Mouse (Mus musculus) limb, embryonic 12.5 days (tissue): ENCODE results near the gene Prl2c3. TPM values are rescaled to one million over a fixed set of nuclear protein-coding genes. Genes with fewer than 3 reads are reported as not detected.
"Not testable (repeated sequence)": the region's sequence is repeated elsewhere in the genome, so short reads cannot be mapped to it uniquely, and the experiment has no call there.

ENCODE experiments used
- ATAC-seq: fragments of 200-750 bp; cut with Nextera tagmentation; 2 replicates; pipeline ENCODE4 v1.8.0; 2017; ENCODE audit warnings: low read depth, moderate TSS enrichment; ENCODE audit not compliant: insufficient number of reproducible peaks, insufficient read depth, low FRiP score, low TSS enrichment
- H3K27ac ChIP-seq: fragments of 300-500 bp; sonication (generic); 2 replicates; pipeline ENCODE4 v1.5.1; 2016; ENCODE audit warnings: mild to moderate bottlenecking, moderate library complexity
- H3K27me3 ChIP-seq: fragments of 300-500 bp; sonication (generic); 2 replicates; pipeline ENCODE4 v1.6.1; 2016; ENCODE audit warnings: mild to moderate bottlenecking, moderate library complexity
- H3K36me3 ChIP-seq: fragments of 300-500 bp; sonication (generic); 2 replicates; pipeline ENCODE4 v1.6.1; 2016; ENCODE audit warnings: mild to moderate bottlenecking, moderate library complexity
- H3K4me1 ChIP-seq: fragments of 300-500 bp; sonication (generic); replicated peaks from 2 replicates; pipeline ENCODE4 v1.6.1; 2016
- H3K4me2 ChIP-seq: fragments of 300-500 bp; sonication (generic); 2 replicates; pipeline ENCODE4 v1.6.1; 2016; ENCODE audit warnings: mild to moderate bottlenecking, moderate library complexity
- H3K4me3 ChIP-seq: fragments of 300-500 bp; sonication (generic); replicated peaks from 2 replicates; pipeline ENCODE4 v1.5.1; 2016; ENCODE audit warnings: mild to moderate bottlenecking
- H3K9ac ChIP-seq: fragments of 300-500 bp; sonication (generic); replicated peaks from 2 replicates; pipeline ENCODE4 v1.6.1; 2016; ENCODE audit warnings: mild to moderate bottlenecking, moderate library complexity
- H3K9me3 ChIP-seq: fragments of 300-500 bp; sonication (generic); 2 replicates; pipeline ENCODE4 v1.6.1; 2016; ENCODE audit warnings: mild to moderate bottlenecking, moderate library complexity
- WGBS: fragments of 180-500 bp; shearing (Covaris S2); methylation state at CpG from one replicate; pipeline ENCODE4 v1.1.7; 2016; 5-methylcytosine and 5-hydroxymethylcytosine counted together
- polyA plus RNA-seq: library from polyadenylated mRNA; unstranded; fragments of >200 nt; fragmentation: Nextera tagmentation; extraction: Ambion mirVana; gene quantifications from 2 replicates; pipeline ENCODE4 v1.2.1, GENCODE M21; 2016

Prl2c3 gene
- polyA plus RNA-seq, 1 experiment from 2014 or later = not detected

- H3K36me3 ChIP-seq, H3K9ac ChIP-seq, ATAC-seq, H3K27me3 ChIP-seq, H3K9me3 ChIP-seq, H3K4me3 ChIP-seq, H3K4me2 ChIP-seq, H3K27ac ChIP-seq, H3K4me1 ChIP-seq: not testable (repeated sequence)
- WGBS = 82% methylated on average over 6 of the region's 6 CpGs
Observed at GRCm38 (mm10) chr13:12769442-12770091, 30.3 kb downstream of the Prl2c3 start.

Other genes with a start within 250 kb of the Prl2c3 start
- gene Ero1lb, start 234.2 kb downstream of the Prl2c3 start, polyA plus RNA-seq = 6.4 and 6.8 TPM in 2 replicates
- not detected in 2 replicates for gene Prl2c2, start 205.3 kb upstream of the Prl2c3 start, polyA plus RNA-seq